Mouse (Mus musculus): ENCODE results near the gene Gtf3c6. TPM values are rescaled to one million over a fixed set of nuclear protein-coding genes. Genes with fewer than 3 reads are reported as not detected.

Gtf3c6 gene
- 10 to 100 TPM; 19.2 to 19.5 TPM for total RNA-seq (2021)
- long read RNA-seq, experiment 1, transcript Gtf3c6-201 (6 exons, 887 nt) = minor isoform, 8 of 32 reads
- long read RNA-seq, experiment 1, transcript Gtf3c6-206 (6 exons, 2,526 nt) = major isoform, 19 of 32 reads
- long read RNA-seq, experiment 1, partial matches to known transcripts = 0 of 32 reads
- long read RNA-seq, experiment 1, other reads (novel, unspliced or antisense) = 4 of 32 reads
- long read RNA-seq, experiment 2, transcript Gtf3c6-206 (6 exons, 2,526 nt) = major isoform, 15 of 26 reads
- long read RNA-seq, experiment 2, transcript Gtf3c6-201 (6 exons, 887 nt) = minor isoform, 9 of 26 reads
- long read RNA-seq, experiment 2, partial matches to known transcripts = 0 of 26 reads
- long read RNA-seq, experiment 2, other reads (novel, unspliced or antisense) = 2 of 26 reads

GRCm38 (mm10) chr10:40257414-40258255 is at the start of gene Gtf3c6:
Gene Gtf3c6, minus strand, starts transcription at chr10:40258108.
- peak; percentile 88 for DNase-seq

DNA sequence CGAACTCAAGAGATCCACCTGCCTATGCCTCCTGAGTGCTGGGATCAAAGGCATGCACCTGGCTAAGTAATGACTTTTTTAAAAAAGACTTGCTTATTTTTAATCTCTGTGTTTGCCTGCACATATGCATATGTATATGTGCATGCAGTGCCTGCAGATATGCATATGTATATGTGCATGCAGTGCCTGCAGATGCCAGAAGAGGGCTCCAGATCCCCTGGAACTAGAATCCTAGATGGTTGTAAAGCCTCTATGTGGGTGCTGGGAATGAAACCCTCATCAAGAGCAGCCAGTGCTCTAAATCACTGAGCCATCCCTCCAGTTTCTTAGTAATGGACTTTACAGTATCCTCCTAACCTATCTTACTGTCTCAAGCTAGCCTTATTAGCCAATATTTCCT is 48.1 kb upstream of the Gtf3c6 start:
- DNase-seq = no peak

DNA sequence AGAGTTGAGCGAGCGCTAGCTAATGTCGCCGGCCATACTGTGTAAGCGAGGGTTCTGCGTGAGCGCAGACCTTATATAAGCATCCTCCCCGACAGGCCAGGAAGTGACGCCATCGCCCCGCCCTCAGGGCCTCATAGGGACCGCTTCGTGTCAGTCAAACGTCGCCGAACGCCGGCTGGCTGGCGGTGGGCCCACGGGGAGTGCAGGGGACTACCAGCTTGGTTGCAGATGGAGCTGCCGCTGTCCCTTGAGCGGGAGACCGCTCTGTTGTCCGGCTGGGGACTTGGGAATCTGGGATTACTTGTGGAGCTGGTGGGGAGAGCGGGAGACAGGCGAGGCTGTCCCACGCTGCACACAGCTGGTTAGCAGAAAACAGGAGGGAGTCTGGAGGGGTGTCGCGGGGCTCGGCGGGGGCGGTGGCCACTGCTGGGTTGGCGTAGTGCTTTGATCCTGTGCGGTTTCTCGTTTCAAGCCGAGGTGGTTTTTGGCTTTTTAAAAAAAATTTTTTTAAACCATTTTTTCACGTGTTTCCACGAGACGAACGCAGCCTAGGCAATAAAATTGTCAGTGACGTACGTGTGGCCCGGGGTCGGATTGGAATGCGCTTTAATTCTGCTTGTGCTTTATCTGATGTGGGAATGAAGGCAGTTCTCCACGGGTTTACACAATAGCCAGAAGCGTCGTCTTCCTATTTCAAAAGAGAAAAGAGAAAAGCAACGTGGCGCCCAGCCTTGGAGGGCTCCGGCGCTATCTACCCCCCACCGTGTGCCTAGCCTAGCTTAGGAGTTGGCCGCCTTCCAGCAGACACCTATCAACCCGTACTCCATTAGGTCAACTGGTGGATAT is 44.5 kb upstream of the Gtf3c6 start, which contains the start of gene Amd1:
TSS of gene Amd1 (minus strand) at position 47 of the 846 bp plus-strand sequence.
- DNase-seq = peak; percentile 100

- peak; percentile 33 for DNase-seq
Observed at GRCm38 (mm10) chr10:40301181-40302075, 43.5 kb upstream of the Gtf3c6 start.

DNA sequence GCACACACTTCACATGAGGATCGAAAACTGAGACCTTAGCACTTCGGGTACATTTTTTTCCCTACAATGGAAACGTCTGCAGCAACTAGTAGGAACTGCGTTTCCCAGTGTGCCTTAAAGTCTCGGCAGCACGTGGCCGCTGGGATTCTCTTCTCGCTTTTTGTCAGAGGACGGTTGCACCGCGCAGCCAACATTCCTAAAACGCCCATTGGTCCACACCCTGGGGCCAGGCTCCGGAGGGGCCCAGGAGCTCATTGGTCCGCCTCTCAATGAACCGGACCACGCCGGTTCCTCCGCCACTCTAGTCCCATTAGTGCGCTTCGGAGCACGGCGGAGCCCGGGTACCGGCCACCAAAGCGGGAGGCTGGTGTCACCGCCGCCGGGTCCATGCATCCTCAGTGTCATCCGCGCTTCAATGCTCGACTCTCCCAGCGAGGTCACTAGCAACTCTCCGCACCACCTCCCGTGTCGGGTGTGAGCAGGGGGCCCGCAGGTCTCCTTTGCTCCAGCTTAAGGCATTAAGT is 42.8 kb upstream of the Gtf3c6 start:
- peak; percentile 83 for DNase-seq

GRCm38 (mm10) chr10:40292640-40293039 is 34.7 kb upstream of the Gtf3c6 start:
- no peak for DNase-seq

GRCm38 (mm10) chr10:40286767-40287166 is 28.9 kb upstream of the Gtf3c6 start:
- no peak for DNase-seq

- no peak for DNase-seq
Observed at GRCm38 (mm10) chr10:40285571-40285970, 27.7 kb upstream of the Gtf3c6 start.

GRCm38 (mm10) chr10:40284997-40285396 is 27.1 kb upstream of the Gtf3c6 start:
- no peak for DNase-seq

- DNase-seq = no peak
Observed at GRCm38 (mm10) chr10:40284179-40284831, 26.4 kb upstream of the Gtf3c6 start.

DNA sequence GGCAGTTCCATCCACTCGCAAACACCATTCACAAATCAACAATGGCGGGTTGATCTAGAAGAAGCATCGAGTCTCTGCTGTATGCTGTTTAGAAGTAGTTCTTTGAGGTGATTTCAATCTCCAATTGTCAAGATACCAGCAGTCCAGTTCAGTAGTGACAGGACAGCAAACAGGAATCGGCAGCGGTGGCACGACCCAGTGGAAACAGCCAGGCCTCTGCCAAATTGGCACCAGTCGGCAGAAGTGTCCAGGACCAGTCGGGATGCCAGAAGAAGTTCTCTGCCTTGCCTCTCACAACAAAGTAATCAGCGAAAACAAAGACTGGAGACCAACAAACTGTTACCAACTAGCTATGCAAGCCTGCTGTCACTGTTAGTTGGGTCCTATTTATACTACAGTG is 25.7 kb upstream of the Gtf3c6 start:
- no peak for DNase-seq

DNA sequence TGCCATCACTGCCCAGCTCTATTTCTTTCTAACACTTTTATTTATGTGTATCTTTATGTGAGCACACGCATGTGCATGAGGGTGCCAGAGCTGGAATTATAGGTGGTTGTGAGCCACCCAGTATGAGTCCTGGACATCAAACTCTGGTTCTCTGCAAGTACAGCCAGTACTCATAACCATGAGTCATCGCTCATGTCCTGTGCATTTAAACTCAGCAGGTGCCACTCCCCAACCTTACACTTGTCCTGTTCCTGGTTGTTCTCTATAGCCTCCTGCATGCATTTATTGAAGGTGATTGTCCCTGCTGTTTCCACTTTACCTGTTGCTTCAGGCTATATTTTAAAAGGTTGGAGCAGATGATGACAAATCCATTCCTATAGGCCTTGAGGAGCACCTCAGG is 23.7 kb upstream of the Gtf3c6 start:
- DNase-seq = no peak

DNA sequence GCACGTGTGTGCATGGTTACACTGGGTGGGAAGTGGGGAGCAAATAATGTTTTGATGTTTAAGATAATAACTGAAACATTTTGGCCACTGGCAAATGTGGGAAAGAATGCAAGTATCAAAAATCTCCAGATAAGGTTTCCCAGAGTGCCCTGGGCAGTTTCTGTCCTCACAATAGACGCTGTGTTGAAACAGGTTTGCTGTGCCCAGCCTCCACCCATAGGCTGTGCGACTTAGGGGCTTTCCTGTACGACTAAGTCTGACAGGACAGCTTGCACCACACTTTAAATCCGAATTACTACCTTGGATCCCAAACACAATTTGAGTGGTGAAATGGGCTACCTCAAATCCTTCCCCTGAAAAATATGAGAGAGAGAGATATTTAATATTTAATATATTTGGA is 20.4 kb upstream of the Gtf3c6 start:
- DNase-seq = no peak

- DNase-seq = no peak
Observed at GRCm38 (mm10) chr10:40275991-40276390, 18.1 kb upstream of the Gtf3c6 start.

DNA sequence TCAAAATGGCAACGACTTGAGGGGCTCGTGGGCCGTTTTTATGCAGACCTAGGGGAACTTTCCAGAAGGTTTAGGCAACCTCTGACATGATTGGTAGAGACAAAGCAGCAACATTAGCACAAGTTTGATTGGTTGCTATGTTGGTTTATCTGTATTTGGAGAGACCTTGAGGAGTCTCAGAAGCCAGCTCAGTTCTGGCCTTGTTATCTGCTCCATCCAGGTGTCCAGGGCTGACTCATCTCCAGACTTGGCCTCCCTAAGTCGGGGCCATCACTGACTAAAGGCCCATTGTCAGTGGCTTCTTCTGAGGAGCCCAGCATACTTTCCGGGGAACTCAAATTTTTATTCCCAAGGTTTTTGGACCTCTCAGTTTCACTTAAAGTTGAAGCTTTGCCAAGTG is 16.0 kb upstream of the Gtf3c6 start:
- DNase-seq = no peak

- no peak for DNase-seq
Observed at GRCm38 (mm10) chr10:40271216-40271615, 13.3 kb upstream of the Gtf3c6 start.

DNA sequence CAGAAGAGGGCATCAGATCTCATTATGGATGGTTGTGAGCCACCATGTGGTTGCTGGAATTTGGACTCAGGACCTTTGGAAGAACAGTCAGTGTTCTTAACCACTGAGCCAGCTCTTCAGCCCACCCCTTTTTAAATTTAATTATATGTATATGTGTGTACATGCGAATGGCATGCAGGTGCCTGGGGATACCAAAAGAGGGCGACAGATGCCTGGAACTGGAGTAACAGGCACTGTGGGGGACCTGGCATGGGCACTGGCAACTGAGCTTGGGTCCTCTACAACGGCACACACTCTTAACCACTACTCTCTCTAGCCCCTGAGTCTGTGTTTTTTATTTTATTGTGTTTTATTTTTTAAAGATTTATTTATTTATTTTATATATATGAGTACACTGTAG is 7.0 kb upstream of the Gtf3c6 start:
- no peak for DNase-seq

DNA sequence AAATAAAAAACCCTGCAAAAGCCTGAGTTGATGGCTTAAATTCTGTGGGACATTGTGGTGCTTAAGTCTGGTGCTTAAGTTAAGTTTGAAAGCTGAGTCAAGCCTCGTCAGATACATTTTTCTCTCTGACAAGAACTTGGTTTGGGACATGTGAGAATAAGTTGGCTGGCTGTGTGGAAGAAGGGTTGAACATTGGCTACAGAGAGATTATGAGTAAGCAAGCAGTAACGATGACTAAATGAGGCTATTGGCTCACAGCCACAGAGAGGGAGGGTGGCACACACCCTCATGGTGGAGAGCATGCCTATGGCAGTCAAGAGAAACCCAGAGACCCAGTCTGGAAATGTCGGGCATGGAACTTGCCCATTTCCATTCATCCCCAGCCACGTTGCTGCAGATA is 5.8 kb upstream of the Gtf3c6 start:
- DNase-seq = no peak

DNA sequence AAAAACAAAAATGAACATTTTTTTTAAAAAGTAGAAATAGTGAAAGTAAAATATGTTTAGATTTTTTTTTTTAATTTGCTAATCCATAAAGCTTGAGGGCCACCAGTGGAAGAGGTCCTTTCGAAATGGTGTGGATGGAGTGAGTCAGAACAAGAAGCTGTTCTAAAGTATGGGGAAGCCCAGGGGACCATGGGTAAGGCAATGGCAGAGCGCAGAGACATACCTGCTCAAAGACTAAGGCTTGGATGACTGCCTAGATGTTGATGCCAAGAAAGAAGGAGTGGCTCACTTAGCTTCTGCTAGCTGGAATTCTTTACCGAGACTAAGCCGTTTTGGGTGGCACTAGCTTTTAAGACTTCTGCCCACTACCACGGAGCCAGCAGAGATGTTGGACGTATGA is 4.3 kb upstream of the Gtf3c6 start:
- DNase-seq = no peak

DNA sequence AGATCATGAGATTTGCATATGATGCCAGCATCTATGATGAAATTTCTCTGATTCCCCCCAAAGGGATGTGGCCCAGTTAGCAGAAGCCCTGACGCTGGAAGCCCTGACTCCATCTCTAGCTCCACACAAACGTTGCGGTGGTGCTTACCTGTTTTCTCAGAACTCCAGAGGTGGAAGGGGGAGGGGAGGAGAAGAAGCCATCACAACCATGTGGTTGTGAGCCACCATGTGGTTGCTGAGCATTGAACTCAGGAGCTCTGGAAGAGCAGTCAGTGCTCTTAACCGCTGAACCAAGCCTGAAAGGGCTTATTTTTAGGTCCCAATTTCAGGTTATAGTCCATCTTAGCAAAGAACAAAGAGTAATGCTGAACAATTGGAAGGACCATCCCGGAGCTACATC is 2.4 kb upstream of the Gtf3c6 start:
- no peak for DNase-seq
